ENCODE assay signal across 8 mouse cellular contexts in the genomic region with DNA sequence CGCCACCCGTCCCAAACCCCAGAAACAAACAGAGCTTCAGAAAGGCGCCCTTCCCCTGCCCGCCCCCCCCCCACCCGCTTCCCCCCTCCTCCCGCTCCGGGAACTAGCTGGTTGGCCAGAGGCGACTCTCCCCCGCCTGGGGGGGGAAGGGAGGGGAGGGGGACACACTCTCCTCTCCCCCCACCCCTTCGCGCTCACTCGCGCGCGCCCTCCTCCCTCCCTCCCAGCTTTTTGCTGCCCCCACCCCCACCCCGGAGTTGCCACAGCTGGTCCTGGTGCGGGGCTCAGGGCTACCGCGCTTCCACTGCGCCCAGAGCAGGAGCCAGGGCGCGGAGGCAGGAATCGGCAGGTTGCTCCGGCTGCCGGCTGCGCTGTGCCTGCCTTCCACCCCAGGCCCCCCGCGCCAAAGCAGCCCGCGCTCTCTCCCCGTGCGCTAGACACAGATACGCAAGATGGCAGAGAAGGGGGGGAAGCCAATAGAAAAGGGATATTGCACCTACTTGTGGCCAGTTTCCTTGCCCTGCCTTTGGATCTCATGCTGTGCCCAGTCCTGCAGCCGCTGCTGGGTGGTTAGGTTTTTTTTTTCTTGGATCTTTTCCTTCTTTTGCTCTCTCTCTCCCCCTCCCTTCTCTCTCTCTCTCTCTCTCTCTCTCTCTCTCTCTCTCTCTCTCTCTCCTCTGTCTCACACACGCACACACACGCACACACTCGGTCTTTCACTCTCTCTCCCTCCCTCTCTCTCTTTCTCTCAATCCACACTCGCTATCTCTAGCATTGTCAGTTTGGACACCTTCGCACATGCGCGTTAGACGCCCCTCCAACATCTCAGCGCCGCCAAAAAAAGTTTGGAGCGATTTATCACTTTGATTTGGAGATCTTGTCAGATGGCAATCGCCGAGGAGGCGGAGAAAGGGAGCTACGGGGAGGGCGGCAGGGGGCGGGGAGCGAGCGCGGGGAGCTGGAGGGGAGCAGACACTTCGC. TPM values are rescaled to one million over a fixed set of nuclear protein-coding genes. Genes with fewer than 3 reads are reported as not detected.
A peak's percentile ranks its signal among the peaks of the same experiment; 100 is the strongest.
DNase-seq lines count a peak whose midpoint lies in the region; ATAC-seq lines count a peak whose summit lies in the region.

No protein-coding gene starts in this region.

- H3K4me2 ChIP-seq in embryonic facial prominence, embryonic 14.5 days (ENCODE audit: low read depth, low read length): peak overlapping the region; percentile 89

- peak; percentile 29 for DNase-seq in gastrocnemius, postnatal 10 days
- DNase-seq in gastrocnemius, postnatal 36 days: no peak
- peak; percentile 74 for DNase-seq in embryonic facial prominence, embryonic 14.5 days (ENCODE audit: low spot score)
- peak; percentile 73 to 75 for DNase-seq in heart, postnatal 14 days
- peak; percentile 70 to 90 for DNase-seq in kidney, postnatal 25 days
- DNase-seq in frontal cortex, postnatal 25 days (ENCODE audit: low spot score in 2 of 2): no peak

- H3K27me3 ChIP-seq in embryonic facial prominence, embryonic 14.5 days (replicated peaks; ENCODE audit: control insufficient read depth, insufficient read depth, low read length): peaks cover 55% of the 10 kb centered on the region

- H3K4me1 ChIP-seq in embryonic facial prominence, embryonic 14.5 days (ENCODE audit: control insufficient read depth, insufficient read depth, low read length): peaks cover 11% of the 10 kb centered on the region

- peak overlapping the region; percentile 83 for H3K27ac ChIP-seq in embryonic facial prominence, embryonic 14.5 days (replicated peaks; ENCODE audit: low read depth, low read length)

- peak; percentile 22 for ATAC-seq in embryonic facial prominence, embryonic 14.5 days (ENCODE audit: low read depth)
- ATAC-seq in megakaryocyte progenitor cell, adult 5-6 weeks (replicated peaks; ENCODE audit: poor library complexity): peak; percentile 12; the same call in 1 of the 2 replicates
- no peak for ATAC-seq in frontal cortex, adult (ENCODE audit: low TSS enrichment)

- peak overlapping the region; percentile 58 for H3K4me3 ChIP-seq in embryonic facial prominence, embryonic 14.5 days (ENCODE audit: low read depth, low read length)

- no peaks in the 10 kb centered on the region for H3K9me3 ChIP-seq in embryonic facial prominence, embryonic 14.5 days (ENCODE audit: control insufficient read depth, low read length)

- H3K36me3 ChIP-seq in embryonic facial prominence, embryonic 14.5 days (ENCODE audit: control insufficient read depth, insufficient read depth, low read length): no peaks in the 10 kb centered on the region

- 1% methylated on average over 37 of the region's 55 CpGs for WGBS in embryonic facial prominence, embryonic 14.5 days

- peak overlapping the region; percentile 71 for H3K9ac ChIP-seq in embryonic facial prominence, embryonic 14.5 days (ENCODE audit: low read depth, low read length)

- intact Hi-C loops in gastrocnemius, postnatal 36 days (cut with DNase I): no loop called here
- intact Hi-C loops in heart, postnatal 14 days (cut with DNase I): loop anchor here (2.0 to 5.0 kb wide), 4 partner anchors 47 to 404 kb away; no protein-coding TSS in a partner anchor

RNA-seq across cellular contexts. Expression of a gene that starts 38.6 kb away (rescaled TPM):
- 10 to 100 TPM; 10.1 to 14.5 TPM for total RNA-seq in gastrocnemius, postnatal 10 days (2021)
- total RNA-seq in gastrocnemius, postnatal 36 days (2021): 1 to 10 TPM; 4.9 to 7.0 TPM
- 13.0 and 18.9 TPM in 2 replicates for polyA plus RNA-seq in embryonic facial prominence, embryonic 14.5 days (2014; fragmentation: Nextera tagmentation; extraction: Ambion mirVana)
- 10 to 100 TPM; 21.8 to 28.1 TPM for total RNA-seq in heart, postnatal 14 days (2021)
- total RNA-seq in megakaryocyte progenitor cell, adult 5-6 weeks (2015): 0.54 and 4.0 TPM in 2 replicates
- total RNA-seq in megakaryocyte progenitor cell, adult 5-6 weeks (2017): 0.17 and 2.3 TPM in 2 replicates

Comparison
In these comparisons a context has a peak if more than half of its experiments do, and no peak if none do; other contexts are left out.
1. DNase-seq: peak in gastrocnemius, postnatal 10 days (single experiment), embryonic facial prominence, embryonic 14.5 days (single experiment), heart, postnatal 14 days (2 of 2) and kidney, postnatal 25 days (2 of 2); none in gastrocnemius, postnatal 36 days (0 of 2) and frontal cortex, postnatal 25 days (0 of 2).